Mouse (Mus musculus) lung, postnatal 0 days (tissue): Measurements from ENCODE around the gene Pdlim4.

Experiments
- CTCF ChIP-seq: IDR thresholded peaks from 2 replicates; pipeline ENCODE4 v1.5.1; 2016; ENCODE audit warnings: antibody characterized with exemption, mild to moderate bottlenecking
- EP300 ChIP-seq: IDR thresholded peaks from 2 replicates; pipeline ENCODE4 v1.6.1; 2016; ENCODE audit warnings: antibody characterized with exemption, mild to moderate bottlenecking, control low read depth

GRCm38 (mm10) chr11:54075353-54075752 is 6.5 kb upstream of the Pdlim4 start:
- TF ChIP-seq CTCF (no peak), EP300 (no peak)
